Mouse (Mus musculus) embryonic facial prominence, embryonic 11.5 days (tissue): ENCODE results near the gene Magi3. TPM values are rescaled to one million over a fixed set of nuclear protein-coding genes. Genes with fewer than 3 reads are reported as not detected.

ENCODE experiments used
- ATAC-seq: fragments of 200-750 bp; cut with Nextera tagmentation; replicated peaks from 2 replicates; pipeline ENCODE4 v1.8.0; 2017; ENCODE audit warnings: low read depth; ENCODE audit not compliant: insufficient number of reproducible peaks, low FRiP score, low TSS enrichment
- DNase-seq: peaks from one replicate; pipeline ENCODE4 v3.0.0-alpha.2; 2015; ENCODE audit warnings: low spot score
- H3K27ac ChIP-seq: fragments of 300-500 bp; sonication (generic); replicated peaks from 2 replicates; pipeline ENCODE4 v1.5.1; 2014; ENCODE audit warnings: mild to moderate bottlenecking, low read depth, low read length, control low read depth
- H3K27me3 ChIP-seq: fragments of 300-500 bp; sonication (generic); 2 replicates; pipeline ENCODE4 v1.6.1; 2014; ENCODE audit warnings: mild to moderate bottlenecking, low read length, moderate library complexity, mixed read lengths; ENCODE audit not compliant: control insufficient read depth, insufficient read depth
- H3K36me3 ChIP-seq: fragments of 300-500 bp; sonication (generic); replicated peaks from 2 replicates; pipeline ENCODE4 v1.6.1; 2014; ENCODE audit warnings: low read depth, mild to moderate bottlenecking, low read length, moderate library complexity, mixed read lengths; ENCODE audit not compliant: control insufficient read depth, insufficient read depth
- H3K4me1 ChIP-seq: fragments of 300-500 bp; sonication (generic); 2 replicates; pipeline ENCODE4 v1.6.1; 2014; ENCODE audit warnings: low read length, mixed read lengths; ENCODE audit not compliant: control insufficient read depth, insufficient read depth
- H3K4me2 ChIP-seq: fragments of 300-500 bp; sonication (generic); 2 replicates; pipeline ENCODE4 v1.6.1; 2014; ENCODE audit warnings: low read depth, mild to moderate bottlenecking, control low read depth, low read length, moderate library complexity
- H3K4me3 ChIP-seq: fragments of 300-500 bp; sonication (generic); 2 replicates; pipeline ENCODE4 v1.5.1; 2014; ENCODE audit warnings: low read depth, low read length, control low read depth
- H3K9ac ChIP-seq: fragments of 300-500 bp; sonication (generic); replicated peaks from 2 replicates; pipeline ENCODE4 v1.6.1; 2014; ENCODE audit warnings: mild to moderate bottlenecking, control low read depth, low read length
- H3K9me3 ChIP-seq: fragments of 300-500 bp; sonication (generic); replicated peaks from 2 replicates; pipeline ENCODE4 v1.6.1; 2016; ENCODE audit warnings: mild to moderate bottlenecking, low read length, inconsistent platforms, mixed read lengths; ENCODE audit not compliant: control insufficient read depth
- WGBS: fragments of 180-500 bp; shearing (Covaris S2); extraction: QIAGEN DNeasy Blood & Tissue Kit; methylation state at CpG from one replicate; pipeline ENCODE4 v1.1.7; 2014; 5-methylcytosine and 5-hydroxymethylcytosine counted together
- polyA plus RNA-seq: library from polyadenylated mRNA; unstranded; fragments of >200 nt; fragmentation: Nextera tagmentation; extraction: Ambion mirVana; gene quantifications from 2 replicates; pipeline ENCODE4 v1.2.1, GENCODE M21; 2014

Magi3 gene
- 3.6 and 4.3 TPM in 2 replicates for polyA plus RNA-seq

DNA sequence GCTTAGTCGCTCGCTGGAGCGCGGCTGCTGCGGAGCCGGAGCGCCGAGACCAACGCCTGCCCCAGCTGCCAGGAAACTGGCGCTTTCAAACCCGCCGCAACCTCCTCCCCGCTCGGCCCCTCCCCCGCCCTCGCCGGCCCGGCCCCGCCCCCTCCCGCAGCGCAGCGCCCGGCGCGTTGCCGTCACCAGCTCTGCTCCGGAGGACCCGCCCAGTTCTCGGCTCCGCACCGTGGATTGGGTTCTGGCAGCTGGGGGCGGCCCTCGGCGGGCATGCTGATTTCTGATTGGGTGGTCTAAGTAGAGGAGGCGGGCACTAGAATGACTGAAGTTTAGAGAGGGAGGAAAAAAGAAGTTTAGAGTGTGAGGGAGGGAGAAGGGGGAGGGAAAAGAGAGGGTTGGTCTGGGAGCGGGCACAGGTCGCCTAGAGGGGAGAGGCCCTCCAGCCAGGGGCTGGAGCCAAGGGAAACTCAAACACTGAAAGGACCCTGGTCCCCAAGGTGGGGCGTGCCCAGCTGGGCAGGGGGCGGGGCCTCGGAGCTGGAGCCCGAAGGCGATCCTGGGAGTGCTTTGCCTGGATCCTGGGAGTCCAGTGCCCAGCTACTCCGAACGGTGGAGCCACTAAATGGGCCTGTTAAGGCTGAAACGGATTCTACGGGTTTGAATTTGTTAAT, at the start of gene Magi3:
TSS of gene Magi3 (minus strand) at position 80 of the 671 bp plus-strand sequence.
- H3K4me3 ChIP-seq = peak within 1 kb of the TSS; percentile 81
- no peaks in the 10 kb centered on the region for H3K4me1 ChIP-seq
- peak within 1 kb of the TSS; percentile 83 for H3K9ac ChIP-seq
- H3K9me3 ChIP-seq = no peaks in the 10 kb centered on the region
- peak within 1 kb of the TSS; percentile 91 for H3K4me2 ChIP-seq
- peak; percentile 98 for DNase-seq
- H3K27me3 ChIP-seq = no peaks in the 10 kb centered on the region
- ATAC-seq = peak; percentile 99
- peak within 1 kb of the TSS; percentile 89 for H3K27ac ChIP-seq
- WGBS = under 1% methylated on average over 30 of the region's 46 CpGs
- H3K36me3 ChIP-seq = no peaks in the 10 kb centered on the region

GRCm38 (mm10) chr3:104264530-104265145, 44.5 kb upstream of the Magi3 start:
- no peaks in the 10 kb centered on the region for H3K36me3 ChIP-seq
- WGBS = 87% methylated on average over 6 of the region's 6 CpGs
- H3K9ac ChIP-seq = no peak overlapping the region
- no peaks in the 10 kb centered on the region for H3K27me3 ChIP-seq
- no peaks in the 10 kb centered on the region for H3K4me1 ChIP-seq
- H3K27ac ChIP-seq = no peak overlapping the region
- H3K4me3 ChIP-seq = no peak overlapping the region
- no peak for DNase-seq
- no peaks in the 10 kb centered on the region for H3K9me3 ChIP-seq
- ATAC-seq = no peak
- H3K4me2 ChIP-seq = no peak overlapping the region

- 86% methylated on average over 5 of the region's 5 CpGs for WGBS
- no peak for ATAC-seq
- H3K36me3 ChIP-seq = no peaks in the 10 kb centered on the region
Measured at GRCm38 (mm10) chr3:104260221-104260620, 40.0 kb upstream of the Magi3 start.

GRCm38 (mm10) chr3:104259168-104259567, 39.0 kb upstream of the Magi3 start:
- no peaks in the 10 kb centered on the region for H3K36me3 ChIP-seq
- H3K4me1 ChIP-seq = no peaks in the 10 kb centered on the region
- ATAC-seq (no peak), DNase-seq (no peak)
- H3K4me2 ChIP-seq = no peak overlapping the region
- 81% methylated on average over 4 of the region's 4 CpGs for WGBS
- H3K4me3 ChIP-seq = no peak overlapping the region
- H3K27ac ChIP-seq = no peak overlapping the region
- H3K9me3 ChIP-seq = no peaks in the 10 kb centered on the region
- no peak overlapping the region for H3K9ac ChIP-seq
- H3K27me3 ChIP-seq = no peaks in the 10 kb centered on the region

More at GRCm38 (mm10) chr3:104260221-104260620, 40.0 kb upstream of the Magi3 start:
- no peak overlapping the region for H3K9ac ChIP-seq
- H3K4me2 ChIP-seq = no peak overlapping the region
- no peaks in the 10 kb centered on the region for H3K27me3 ChIP-seq
- H3K4me1 ChIP-seq = no peaks in the 10 kb centered on the region
- H3K4me3 ChIP-seq = no peak overlapping the region
- no peaks in the 10 kb centered on the region for H3K9me3 ChIP-seq
- no peak overlapping the region for H3K27ac ChIP-seq
- DNase-seq = no peak

GRCm38 (mm10) chr3:104257041-104257440, 36.9 kb upstream of the Magi3 start:
- Histone ChIP-seq H3K4me2 (no peak overlapping the region), H3K9ac (no peak overlapping the region), H3K9me3 (no peaks in the 10 kb centered on the region), H3K36me3 (no peaks in the 10 kb centered on the region), H3K27me3 (no peaks in the 10 kb centered on the region), H3K4me1 (no peaks in the 10 kb centered on the region), H3K27ac (no peak overlapping the region), H3K4me3 (no peak overlapping the region)
- ATAC-seq (no peak), DNase-seq (no peak)
- 73% methylated on average over 3 of the region's 3 CpGs for WGBS

GRCm38 (mm10) chr3:104253760-104254159, 33.6 kb upstream of the Magi3 start:
- H3K4me1 ChIP-seq = no peaks in the 10 kb centered on the region
- H3K27ac ChIP-seq = no peak overlapping the region
- WGBS = 48% methylated on average over 3 of the region's 3 CpGs
- no peak overlapping the region for H3K4me2 ChIP-seq
- DNase-seq = no peak
- no peaks in the 10 kb centered on the region for H3K27me3 ChIP-seq
- no peak overlapping the region for H3K4me3 ChIP-seq
- H3K9ac ChIP-seq = no peak overlapping the region
- H3K36me3 ChIP-seq = no peaks in the 10 kb centered on the region
- H3K9me3 ChIP-seq = no peaks in the 10 kb centered on the region
- no peak for ATAC-seq

GRCm38 (mm10) chr3:104247850-104248249, 27.7 kb upstream of the Magi3 start:
- WGBS = 73% methylated on average over 4 of the region's 4 CpGs
- H3K36me3 ChIP-seq = no peaks in the 10 kb centered on the region
- no peak overlapping the region for H3K9ac ChIP-seq
- DNase-seq (no peak), ATAC-seq (no peak)
- H3K27ac ChIP-seq = no peak overlapping the region
- no peak overlapping the region for H3K4me2 ChIP-seq
- no peaks in the 10 kb centered on the region for H3K4me1 ChIP-seq
- no peak overlapping the region for H3K4me3 ChIP-seq
- no peaks in the 10 kb centered on the region for H3K27me3 ChIP-seq
- no peaks in the 10 kb centered on the region for H3K9me3 ChIP-seq

- no peaks in the 10 kb centered on the region for H3K4me1 ChIP-seq
- DNase-seq (no peak), ATAC-seq (no peak)
- H3K4me2 ChIP-seq = no peak overlapping the region
- no peak overlapping the region for H3K4me3 ChIP-seq
- no peaks in the 10 kb centered on the region for H3K9me3 ChIP-seq
- 70% methylated on average over 1 of the region's 1 CpGs for WGBS
- H3K27ac ChIP-seq = no peak overlapping the region
- H3K27me3 ChIP-seq = no peaks in the 10 kb centered on the region
- H3K36me3 ChIP-seq = no peaks in the 10 kb centered on the region
- H3K9ac ChIP-seq = no peak overlapping the region
Measured at GRCm38 (mm10) chr3:104247057-104247456, 26.9 kb upstream of the Magi3 start.
